Mouse (Mus musculus) kidney, adult 18-20 months (tissue): ENCODE results near the gene Zfp592.

Source experiments
- DNase-seq: peaks from one replicate; pipeline ENCODE4 v3.0.0; 2021

The Zfp592 gene

DNA sequence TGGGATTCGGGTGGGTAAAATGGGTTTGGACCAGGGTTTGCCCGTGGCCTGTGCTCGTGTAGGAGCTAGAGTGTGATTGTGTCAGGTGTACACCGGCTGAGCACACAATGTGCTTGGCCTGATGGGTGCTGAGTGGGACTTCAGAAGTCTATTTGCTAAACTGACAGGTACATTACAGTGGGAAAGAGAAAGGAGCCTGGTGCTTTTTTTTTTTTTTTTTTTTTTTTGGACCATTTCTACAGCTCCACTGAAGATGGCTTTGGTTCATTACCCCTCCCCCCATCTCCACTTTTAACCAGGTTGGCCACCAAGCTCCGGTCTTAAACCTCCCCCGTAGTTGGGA lies 1.2 kb downstream of the Zfp592 start:
- DNase-seq = no peak

DNA sequence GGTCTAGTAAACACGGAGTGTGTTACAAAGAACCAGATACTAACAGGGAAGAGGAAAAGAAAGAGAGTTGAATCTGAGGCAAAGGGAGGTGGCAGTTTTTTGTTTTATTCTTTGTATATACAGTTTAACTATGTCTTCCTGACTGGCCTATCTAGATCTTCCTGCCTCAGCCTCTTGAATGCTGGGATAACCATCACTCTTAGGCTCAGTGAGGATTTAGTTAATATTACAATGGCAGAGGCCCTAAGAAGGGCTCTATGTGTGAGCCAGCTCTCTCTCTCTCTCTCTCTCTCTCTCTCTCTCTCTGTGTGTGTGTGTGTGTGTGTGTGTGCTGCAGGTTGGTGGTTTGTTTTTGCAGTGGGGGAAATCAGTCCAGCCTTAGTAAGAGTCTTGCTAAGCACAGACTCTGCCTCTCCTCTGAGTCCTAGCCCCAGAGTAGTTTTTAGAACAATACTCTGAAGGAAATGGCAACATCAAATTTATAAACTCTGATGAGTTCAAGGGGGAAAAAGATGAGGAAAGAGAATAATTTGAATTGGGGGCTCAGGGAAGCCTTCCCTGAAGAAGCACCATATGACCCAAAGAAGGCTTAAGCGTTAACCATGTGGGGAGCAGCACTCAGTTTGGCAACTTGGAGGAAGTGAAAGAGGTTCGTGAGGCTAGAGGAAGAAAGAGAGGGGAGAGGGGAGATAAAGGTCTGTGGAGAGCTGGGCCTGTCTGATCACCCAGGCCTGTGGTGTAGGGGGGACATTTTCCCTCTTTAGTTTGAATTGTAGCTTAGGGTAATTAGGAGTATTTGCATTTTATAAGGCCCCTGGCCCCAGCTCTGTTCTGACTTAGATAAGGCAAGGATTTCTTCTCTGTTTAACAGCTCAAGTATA lies 2.0 kb downstream of the Zfp592 start:
- DNase-seq = no peak

DNA sequence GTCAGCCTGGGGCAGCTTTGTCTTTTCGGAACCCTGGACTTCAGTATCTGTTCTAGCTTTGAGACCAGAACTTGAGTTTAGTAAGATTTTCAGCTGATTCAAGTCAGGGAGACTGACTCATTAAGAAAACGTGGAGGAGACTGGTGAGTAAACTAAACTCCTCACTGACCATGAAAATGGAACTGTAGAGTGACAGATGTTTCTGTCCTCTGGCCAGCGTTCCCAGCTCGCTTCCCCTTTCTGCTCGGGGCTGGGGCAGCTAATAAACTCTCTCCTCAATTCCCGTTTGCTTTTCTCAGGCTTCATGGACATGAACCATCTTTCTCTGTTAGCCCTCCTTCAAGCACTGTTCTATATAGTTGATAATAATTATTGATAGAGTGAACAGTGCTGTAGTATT lies 4.3 kb downstream of the Zfp592 start:
- no peak for DNase-seq

DNA sequence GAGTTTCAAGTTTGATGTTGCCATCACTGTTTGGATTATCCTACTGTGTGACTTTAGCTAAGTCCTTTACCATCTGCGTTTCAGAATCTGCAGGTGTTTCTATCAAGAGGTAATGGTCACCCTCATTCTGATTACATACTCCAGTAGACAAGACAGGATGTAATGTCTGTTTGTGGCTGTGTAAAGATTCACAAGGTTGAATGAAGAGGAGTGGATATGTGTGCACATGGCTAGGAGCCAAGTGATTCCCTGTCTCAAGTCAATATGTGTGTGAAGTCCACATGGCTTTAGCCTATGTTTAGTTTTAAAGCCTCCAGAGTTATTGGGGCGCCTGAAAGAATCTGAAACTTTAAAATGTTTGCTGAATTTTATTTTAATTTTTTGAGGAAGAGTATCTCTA lies 6.1 kb downstream of the Zfp592 start:
- no peak for DNase-seq

DNA sequence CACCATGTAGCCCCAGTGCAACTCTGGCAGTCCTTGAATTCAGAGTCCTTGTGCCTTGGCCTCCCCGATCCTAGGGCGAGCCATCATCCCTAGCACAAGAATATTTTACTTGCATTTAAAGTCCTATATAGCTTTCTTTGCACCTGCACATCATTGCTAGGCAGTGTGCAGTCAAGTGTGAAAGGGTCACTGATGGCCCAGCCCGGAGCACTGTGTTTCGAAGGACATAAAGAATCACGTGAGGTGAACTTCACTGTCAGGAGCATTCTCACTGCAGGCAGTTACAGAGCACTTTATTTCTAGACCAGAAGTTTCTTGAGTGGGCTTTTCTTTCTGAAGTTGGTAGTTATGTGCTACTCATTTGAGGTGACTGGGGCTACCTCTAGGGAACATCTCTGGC lies 8.4 kb downstream of the Zfp592 start:
- peak; percentile 15 for DNase-seq

DNA sequence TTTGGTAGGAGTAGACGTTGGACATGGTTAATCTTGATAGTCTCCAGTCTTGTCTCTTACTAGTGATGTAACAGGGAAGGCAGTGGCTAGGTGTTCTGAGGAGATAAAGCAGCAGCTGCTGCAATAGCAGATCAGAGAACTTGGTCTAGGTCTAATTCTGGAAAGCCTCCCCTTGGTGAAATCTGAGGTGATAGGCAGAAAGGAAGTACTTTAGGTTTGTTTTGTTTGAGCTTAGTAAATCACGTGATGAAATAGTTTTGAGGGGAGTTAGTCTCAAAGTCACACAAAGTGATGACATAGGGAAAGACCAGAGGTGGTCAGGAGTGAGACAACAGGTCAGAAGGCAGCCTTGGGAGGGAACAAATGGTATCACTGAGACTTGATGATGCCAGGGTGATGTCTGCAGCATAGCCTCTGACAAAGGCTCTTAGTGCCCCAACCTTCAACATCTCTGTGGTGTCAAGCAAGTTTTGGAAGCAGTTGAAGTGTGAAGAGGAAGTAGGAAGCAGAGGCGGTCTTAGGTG lies 11.1 kb downstream of the Zfp592 start:
- no peak for DNase-seq

DNA sequence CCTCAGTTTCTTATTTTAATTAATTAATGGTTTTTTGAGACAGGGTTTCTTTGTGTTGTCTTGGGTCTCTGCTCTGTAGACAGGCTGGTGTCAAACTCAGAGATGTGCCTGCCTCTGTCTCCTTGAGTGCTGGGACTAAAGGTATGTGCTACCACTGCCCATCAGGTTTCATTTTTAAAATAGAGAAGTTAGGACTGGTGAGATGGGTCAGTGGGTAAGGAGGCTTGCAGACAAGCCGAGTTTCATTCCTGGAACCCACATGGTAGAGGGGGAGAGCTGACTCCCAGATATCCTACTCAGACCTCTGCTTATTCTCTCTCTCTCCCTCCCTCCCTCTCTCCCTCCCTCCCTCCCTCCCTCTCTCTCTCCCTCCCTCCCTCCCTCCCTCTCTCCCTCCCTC lies 12.5 kb downstream of the Zfp592 start:
- no peak for DNase-seq

DNA sequence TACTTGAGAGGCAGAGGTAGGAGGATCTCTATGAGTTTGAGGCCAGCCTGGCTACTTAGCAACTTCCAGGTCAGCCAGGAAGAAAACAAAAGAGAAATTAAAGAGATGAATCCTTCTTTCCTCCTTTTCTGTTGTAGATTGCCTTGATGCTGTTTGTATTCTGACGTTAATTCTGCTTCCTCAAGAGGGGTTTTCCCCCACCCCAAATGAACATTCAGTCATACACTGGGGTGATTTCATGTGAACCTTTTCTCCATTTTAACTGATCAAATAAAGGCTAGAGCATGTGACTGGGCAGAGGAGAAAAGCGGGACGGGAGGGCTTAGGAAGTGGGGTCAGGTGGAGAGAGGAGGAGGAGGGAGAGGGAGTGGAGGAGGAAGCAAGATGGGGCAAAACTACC lies 14.8 kb downstream of the Zfp592 start:
- no peak for DNase-seq

DNA sequence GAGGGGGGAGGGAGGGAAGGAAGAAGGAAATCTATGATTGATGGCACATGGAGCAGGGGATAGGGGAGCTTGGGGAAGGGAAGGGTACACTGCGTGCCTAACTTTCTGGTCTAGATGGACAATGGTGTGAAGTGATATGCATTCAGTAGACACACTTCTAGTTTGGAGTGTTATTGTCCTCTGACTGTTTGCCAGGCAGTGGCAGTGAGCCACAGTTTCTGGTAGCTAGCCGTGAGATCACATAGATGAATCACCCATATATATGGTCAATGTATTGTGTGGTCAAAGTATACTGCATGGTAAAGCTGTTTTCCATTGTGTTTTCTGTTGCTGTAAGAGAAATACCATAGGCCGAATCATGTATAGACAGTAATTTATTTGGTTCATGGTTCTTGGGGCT lies 18.1 kb downstream of the Zfp592 start:
- DNase-seq = no peak

DNA sequence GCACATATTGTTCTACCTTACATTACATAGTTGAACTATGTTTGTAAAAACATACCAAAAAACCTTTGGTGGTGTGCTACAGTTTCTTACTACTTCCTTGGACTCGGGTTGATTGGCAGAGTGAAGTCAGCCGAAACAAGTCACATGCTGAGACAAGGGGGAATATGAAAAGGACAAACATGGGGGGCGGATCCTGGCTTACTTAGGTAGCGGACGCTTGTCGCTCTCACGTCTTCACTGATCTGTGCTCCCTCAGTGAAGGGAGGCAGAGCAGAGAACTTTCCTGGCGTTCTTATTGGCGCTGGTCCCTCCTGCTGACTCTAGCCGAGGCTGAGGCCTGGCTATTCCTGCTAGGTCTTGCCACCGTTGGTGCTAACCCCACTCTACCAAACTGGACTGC lies 26.8 kb downstream of the Zfp592 start:
- no peak for DNase-seq

DNA sequence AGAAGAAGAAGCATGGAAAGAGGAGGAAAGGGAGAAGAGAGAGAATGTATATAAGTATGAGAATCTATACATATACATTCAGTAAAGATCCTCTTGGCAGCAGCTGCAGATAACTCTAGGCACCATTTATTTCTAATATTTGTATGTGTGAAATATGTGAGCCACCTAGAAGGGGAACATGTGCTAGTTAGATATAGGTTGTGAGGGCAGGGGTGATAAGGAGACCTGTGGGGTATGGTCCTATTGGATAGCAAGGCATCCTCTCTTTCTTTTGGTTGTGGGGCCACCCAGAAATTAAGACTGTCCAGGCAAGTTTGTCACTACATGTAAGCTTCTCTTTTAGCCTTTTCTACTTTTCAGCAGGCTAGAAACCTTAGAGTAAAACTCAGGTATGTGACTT lies 29.2 kb downstream of the Zfp592 start:
- DNase-seq = no peak

DNA sequence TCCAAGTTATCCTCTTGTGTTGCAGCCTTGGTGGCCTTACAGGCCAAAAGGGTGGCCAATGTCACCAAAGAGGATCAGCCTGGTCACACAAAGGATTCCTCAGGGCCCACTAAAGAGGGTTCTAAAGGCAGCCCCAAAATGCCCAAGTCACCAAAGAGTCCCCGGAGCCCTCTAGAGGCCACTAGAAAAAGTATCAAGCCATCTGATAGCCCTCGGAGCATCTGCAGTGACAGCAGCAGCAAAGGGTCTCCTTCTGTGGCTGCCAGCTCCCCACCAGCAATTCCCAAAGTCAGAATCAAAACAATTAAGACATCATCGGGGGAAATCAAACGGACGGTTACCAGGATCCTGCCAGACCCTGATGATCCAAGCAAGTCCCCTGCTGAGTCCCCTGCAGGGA lies 30.6 kb downstream of the Zfp592 start:
- no peak for DNase-seq

DNA sequence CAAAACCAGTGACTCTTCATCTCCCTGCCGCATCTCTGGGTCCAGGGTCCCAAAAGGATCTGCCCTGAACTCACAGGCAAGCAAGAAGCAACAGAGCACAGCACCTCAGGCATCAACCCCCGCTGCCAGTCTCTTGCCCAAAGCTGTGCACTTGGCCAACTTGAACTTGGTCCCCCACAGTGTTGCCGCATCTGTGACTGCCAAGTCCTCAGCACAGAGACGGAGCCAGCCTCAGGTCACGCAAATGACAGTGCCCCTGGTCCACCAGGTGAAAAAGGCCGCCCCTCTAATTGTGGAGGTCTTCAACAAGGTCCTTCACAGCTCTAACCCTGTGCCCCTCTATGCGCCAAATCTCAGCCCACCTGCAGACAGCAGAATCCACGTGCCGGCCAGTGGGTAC lies 31.2 kb downstream of the Zfp592 start:
- DNase-seq = no peak

DNA sequence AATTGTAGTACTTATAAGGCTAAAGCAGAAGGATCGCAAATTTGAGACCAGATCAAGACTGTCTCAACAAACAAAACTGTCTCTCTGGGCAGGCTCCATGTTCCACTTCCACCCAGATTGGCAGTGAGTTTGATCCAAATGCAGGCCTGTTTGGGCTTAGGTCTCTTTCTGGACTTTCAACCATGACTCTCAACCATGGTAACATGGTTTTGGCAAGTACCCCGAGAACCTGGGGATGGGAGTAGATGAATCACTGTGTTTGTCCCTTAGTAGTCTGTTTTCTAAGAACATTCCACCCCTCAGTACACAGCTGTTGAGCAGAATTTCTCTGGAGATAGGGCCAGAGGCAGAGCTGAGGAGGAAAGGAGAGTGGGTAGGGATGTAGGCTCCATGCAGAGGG lies 32.3 kb downstream of the Zfp592 start:
- DNase-seq = no peak

DNA sequence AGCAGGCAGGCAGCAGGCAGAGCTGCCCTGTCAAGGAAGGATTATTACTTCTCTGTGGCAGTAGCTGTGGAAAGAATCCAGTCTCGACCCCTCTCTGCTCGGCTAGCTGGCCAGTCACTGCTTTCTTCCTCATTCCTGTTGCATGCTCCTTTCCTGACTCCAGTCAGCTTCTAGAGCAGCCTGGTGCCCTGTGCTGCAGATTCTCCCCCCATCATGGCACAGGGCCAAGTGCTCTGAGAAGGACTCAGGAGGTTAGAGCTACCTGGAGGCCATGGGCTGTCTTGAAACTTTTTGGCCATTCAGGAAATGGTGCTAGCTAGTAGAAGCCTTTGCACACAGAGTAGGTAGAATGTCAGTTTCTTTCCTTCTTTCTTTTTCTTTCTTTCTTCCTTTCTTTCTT lies 46.2 kb downstream of the Zfp592 start:
- DNase-seq = peak; percentile 53

DNA sequence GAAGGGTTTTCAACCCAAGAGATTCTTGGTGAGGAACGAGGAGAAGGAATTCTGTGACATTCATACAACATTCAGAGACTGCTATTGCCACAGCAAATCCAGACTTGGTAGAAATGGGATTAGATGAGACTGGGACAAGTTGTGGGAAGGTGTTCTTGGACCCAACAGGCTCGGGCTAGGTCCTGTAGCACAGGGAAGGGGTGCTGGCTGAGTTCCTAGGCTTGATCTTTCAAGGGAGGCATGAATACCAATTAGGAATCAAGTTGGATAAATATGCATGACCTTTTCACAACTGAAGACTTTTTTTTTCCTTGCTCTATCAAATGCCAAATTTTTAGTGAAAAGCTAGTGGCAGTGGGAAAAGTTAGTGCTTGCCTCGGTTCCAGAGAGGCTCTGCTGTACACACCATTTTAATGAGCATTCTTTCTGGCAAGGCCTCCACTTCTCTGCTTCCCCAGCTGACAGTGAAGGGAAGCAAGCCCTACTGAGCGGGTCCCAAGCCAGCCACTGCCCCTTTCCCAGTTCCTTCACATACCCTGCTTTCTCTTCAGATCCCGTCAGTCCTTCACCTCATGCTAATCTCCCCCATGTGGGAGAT lies 49.6 kb downstream of the Zfp592 start:
- no peak for DNase-seq

DNA sequence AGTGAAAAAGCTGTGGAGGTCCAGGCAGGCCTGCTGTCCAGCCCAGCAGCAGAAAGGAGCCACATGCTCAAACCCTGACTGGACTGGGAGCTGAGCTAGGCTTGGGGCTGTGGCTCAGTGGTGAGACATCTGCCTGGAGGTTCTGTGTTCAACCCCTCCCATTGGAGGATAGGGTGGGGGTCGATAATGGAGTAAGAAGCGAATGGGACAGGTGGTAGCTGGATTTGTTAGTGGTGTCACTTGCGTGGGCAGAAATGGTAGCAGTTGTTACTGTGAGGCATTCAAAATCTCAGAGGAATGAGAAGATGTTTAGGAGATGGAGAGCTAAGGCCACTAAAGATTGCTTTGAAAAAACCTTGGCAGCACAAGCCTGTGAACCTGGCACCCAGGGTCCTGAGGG lies 54.4 kb downstream of the Zfp592 start:
- no peak for DNase-seq

DNA sequence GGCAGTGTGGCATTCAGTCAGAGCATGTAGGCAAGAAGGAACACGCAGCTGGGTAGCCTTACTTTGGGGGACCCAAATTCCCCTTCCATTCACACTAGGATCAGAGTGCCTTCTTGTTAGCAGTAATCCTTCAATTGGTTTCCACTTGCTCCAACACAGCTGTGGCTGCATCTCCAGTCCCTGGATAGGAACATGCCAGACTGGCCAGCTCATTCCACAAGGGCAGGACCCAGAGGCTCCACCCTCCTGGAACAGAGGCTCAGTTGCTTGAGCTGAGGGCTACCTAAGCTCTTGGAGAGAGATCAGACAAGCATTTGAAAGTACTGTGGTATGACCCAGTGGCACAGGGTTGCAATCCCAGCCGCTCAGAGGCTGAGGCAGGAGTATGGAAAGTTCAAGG lies 55.0 kb downstream of the Zfp592 start:
- no peak for DNase-seq

DNA sequence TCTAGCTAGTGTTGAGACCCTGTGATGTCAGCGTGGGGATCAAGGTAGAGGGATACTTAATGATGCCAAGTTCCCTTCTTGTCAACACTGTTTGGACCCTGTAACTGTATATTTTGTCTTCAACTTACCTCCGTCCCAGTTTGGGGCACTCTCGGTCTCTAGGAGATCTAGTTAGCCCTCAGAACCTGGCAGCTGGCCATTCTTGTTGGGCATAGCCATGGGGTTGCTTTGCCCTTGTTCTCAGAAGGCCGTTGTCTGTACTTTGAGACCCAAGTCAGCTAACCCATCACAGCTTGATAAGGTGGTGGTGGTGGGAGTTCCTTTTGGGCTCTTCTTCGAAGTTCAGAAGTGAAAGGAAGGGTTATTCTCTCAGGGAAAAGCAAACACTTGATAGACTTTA lies 56.5 kb downstream of the Zfp592 start:
- no peak for DNase-seq

DNA sequence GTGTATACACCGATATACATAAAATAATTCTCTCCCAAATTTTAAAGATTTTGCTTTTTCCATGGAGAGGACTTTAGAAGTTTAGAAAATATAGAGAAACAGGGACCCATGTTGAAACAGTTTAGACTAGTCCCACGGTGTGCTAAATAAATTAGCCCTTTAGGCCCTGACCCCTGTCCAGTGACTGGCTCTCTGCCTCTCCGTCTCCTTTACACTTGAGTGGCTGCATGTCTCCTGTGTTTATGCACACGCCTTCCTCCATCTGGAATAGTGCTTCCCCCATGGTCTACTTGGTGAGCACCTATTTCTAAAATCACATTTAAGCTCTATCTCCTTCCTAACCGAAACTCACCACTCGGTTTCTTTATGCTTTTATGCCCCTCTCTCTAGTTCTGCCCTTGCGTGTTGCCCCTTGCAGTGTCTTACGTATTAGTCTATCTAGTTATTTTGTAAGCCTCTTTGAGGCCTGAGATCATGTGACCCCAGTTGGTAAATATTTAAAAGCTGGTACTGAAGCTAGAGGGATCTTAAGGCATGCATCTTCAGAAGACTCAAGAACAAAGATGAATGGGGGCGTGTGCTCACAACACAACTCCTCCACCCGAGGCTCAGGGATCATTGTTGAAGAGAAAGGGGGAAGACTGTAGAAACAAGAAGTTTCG lies 62.4 kb downstream of the Zfp592 start:
- DNase-seq = peak; percentile 29

DNA sequence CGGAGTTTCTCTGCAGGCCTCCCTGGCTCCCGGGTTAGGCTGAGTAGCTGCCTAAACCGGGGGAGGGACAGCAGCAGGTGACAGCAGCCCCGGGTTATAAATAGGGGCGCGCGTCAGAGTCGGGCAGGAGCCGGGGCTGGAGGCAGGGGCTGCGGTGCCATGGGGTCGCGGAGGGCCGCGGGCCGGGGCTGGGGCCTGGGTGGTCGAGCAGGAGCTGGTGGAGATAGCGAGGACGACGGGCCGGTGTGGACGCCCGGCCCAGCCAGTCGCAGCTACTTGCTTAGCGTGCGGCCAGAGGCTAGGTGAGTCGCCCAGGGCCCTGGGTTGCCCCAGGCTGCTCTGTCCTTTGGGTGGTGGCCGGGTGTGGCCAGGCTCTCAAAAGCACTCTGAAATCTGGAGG lies 64.0 kb downstream of the Zfp592 start, which contains the start of gene Alpk3:
Alpk3 (plus strand) TSS at position 130 of the 400 bp plus-strand sequence.
- DNase-seq = no peak

DNA sequence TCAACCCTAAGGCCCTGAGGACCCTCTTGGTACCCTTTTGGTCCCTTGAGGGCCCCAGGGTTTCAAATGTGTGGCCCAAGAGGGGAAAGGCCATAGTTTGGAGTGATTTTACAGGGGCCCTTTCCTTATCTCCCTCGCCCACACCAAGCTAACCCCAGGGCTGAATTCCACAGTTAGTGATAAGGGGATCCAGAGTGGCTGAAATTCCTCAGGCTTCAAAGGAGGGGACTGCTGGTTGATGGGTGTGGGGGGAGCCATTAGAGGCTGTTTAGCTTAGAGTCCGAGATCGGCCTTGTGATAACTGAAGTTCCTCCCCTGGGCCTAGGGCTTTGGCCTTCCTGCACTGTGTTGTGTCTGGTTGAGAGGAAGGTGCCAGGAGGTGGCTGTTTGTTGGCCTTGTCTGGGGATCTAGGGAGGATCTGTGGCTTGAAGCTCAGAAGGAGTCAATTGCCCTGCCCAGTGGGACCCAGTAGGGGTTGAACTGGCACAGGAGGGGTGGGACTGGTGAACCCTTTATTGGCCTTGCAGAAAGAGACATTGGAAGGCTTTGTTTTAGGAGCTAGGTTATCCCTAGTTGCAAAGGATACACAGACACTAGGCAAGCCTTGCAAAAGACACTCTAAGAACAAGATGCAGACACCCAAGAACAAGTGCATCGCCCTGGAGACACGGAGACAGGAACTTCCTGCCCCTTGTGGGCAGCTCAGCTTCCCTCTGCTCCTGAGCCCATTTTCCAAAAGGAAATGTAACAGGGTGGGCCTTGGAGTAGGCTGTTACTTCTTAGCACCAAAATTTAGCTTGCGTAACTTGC lies 64.6 kb downstream of the Zfp592 start:
- no peak for DNase-seq

DNA sequence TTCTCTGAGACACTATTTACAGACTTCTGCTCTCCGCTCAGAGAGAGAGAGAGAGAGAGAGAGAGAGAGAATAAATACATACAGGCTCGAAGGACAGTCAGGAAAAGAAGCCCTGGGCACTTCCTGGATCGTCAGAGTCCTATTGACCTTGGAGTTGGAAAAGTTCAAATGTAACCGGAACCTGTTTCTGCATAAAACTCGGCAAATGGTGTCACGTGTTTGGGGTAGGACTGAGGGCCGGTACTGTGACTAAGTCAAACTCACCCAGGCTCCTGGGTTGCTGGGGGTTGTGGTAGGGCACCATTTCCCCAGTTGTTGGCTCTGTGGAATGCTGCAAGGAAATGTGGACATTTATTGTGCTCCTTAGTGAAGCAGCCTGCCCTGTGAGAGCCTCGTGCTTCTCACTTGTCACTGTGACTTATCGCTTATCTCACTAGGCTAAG lies 65.3 kb downstream of the Zfp592 start:
- peak; percentile 24 for DNase-seq
